Mouse (Mus musculus): ENCODE results near the gene Stac2.

GRCm38 (mm10) chr11:97996691-97997090, 56.6 kb downstream of the Stac2 start:
- TF ChIP-seq CTCF (IDR thresholded peaks at IDR 0.05; ENCODE audit: low read depth, low read length) (no peak), GATA1 (IDR thresholded peaks at IDR 0.05; ENCODE audit: borderline replicate concordance, low read length) (no peak)
